Mouse (Mus musculus) spleen, adult 12 weeks (tissue): ENCODE results near the gene Col13a1.

Experiments used
- DNase-seq: peaks from one replicate; pipeline ENCODE4 v3.0.0; 2022; ENCODE audit warnings: low spot score

The Col13a1 gene

DNA sequence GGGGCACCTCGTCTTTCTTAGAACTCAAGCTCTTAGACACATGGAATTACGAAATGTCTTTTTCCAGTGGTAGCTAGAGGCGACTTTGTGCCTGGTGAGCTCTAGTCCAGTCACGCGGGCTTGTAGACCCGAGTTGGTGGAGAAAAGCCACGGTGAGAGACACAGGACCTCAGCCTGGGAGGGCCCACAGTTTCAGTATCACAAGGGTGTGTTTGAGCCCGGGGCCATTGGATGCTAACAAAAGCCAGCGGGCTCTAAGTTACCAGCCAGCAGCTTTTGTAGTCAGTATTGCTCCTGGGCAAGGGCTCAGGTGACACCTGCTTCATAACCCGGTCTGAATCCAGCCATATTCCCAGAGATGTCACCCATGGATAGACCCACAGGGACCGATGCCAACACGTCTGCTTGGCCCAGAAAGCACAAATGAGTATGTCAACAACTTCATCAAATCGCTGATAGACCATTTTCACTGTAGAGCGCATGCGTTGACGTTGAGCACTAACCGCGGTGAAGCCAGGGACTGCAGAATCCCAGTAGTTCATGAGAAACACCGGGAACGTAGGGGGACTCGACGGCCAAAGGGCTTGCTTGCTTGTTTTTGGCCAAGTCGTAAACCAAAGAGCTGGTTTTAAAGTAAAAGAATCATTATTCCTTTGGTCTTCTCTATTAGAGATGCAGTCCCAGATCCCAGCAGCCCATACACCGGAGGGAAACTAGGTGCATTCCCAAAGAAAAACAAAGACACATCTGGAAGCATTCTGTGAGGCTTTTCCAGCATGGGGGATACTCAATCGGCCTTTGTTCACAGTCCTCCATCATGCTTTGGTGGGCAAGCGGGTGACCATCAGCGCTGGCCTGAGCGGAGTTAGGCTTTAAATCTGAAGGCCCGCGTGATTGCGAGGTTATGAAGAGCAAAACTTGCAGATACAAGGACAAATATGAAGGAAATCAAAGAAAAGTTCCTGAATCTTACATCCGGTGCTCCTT lies 150.7 kb downstream of the Col13a1 start:
- no peak for DNase-seq

DNA sequence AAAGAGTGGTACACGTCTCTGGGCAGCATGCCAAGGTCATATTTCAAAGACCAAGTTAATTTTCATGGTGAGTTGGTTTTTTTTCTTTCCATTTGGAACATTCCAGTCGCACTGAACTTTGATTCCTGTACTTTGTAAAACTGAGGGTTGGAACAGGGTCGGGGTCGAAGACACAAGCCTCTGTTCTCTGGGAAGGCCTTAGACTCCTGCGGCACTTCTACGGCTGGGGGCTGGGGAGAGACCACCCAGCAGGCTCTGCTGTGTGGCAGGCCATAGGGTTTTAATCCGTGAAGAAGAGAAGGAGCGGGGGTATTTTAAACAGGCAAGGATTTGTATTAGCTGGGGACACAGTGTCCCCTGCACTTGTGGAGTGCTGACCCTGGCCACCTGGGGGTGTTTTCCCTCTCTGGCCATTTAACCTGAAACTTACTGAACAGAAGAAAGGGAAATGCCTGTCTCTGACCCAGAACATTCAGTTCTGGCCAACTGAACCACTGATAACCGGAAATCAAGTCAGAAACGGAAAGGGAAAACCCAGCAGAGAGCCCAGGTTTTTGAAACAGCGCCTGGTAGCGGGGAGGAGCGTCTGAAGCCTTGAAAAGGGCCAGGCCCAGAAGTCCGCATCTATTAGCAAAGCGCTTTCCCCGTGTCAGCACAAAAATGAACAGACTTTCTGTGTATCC lies 152.0 kb downstream of the Col13a1 start:
- DNase-seq = no peak

DNA sequence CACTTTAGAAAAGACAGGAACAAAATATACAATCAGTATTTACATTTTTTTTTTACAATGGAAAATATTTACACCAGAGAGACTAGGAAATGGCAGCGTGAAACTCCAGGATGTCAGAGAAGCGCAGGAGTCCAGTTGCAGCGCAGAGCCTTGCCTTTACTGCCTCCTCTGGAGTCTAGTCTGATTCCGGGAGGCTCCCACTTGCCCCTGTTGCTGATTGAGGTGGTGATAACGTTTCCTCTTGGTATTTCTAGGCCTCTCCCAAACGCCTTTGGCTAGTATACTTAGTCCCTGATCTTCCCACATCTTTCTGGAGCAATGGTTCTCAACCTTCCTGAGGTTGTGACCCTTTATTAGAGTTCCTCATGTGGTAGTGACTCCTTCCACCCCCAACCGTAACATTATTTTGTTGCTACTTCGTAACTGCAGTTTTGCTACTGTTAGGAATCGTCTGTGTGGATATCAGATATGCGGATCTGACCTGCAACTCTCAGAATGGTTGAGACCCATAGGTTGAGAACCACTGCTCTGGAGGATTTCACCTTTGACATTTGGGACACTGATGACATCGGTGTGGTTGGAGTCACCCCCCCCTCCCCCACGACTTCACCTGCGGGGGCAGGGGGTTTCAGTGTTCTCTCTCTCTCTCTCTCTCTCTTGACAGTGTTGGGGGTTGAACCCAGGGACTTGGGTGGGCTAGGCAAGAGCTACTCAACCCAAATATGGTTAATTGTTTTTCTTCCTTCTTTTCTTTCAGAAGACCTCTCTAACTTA lies 152.7 kb downstream of the Col13a1 start:
- DNase-seq = no peak

DNA sequence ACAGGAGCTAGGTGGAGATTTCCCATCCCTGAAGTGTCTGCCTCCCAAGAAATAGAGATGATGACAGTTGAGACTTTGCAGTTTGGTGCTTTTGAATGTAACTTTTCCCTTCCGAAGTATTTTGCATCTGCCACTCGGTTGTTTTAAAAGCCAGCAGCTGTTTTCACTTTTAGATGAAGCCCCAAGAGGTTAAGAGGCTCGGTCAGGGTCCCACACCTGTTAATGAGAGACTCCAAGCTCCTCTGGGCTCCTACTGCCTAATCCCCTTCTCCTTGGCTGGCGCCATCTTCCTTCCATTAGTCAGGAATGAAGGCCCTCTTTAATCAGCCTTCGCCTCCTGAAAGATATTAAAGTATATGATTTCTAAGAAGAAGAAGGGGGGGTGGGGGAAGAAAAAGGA lies 153.4 kb downstream of the Col13a1 start:
- no peak for DNase-seq

DNA sequence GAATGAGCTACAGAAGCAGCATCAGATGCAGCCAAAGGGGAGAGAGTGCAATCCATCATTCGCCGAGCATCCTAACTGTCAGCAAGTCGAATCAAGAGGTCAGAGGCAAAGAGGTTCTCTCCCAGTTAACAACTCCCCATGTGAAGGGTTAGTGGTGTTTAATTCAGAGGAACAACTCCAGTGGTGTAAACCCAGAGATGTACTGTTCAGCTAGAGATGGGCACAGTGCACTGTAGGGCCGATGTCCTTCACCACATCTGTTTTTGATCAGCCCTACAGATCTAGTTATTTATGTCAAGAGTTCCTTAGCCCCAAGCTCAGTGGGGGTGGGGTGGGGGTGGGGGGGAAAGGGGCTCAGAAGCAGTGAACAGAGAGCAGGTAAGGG lies 155.2 kb downstream of the Col13a1 start:
- DNase-seq = no peak

DNA sequence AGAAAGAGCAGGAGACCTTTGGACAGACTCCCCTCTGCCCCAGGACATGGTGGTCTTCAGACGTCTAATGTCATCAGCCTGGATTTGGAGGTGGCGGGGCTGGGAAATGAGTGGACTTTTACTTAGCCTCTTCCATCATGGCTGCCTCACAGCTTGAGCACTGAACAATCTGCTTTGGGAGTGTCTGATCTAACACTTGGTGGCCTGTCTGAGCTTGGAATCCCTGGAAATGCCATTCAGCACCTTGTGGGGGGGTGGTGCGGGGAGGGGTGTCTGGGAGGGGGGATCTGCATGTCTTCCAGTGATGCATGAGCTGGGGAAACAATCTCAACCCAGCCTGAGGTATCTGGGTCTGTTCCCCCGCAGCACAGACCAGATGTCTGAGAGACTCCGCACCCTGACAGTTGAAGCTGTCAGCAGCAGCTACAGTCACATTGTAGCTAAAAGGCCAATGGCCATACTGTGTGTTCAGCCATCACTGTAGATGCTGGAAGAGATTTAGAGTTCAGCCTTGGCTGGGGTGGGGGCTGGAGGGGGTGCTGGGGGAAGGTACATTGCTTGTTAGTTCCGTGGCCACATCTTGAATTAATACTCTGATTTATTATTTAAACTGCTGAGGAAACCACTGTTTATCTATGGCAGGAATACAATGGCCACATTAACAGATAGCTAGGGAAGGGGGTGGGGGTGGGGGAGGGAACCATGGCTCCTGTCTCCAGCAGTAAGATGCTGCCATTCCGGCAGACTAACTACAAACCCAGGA lies 155.8 kb downstream of the Col13a1 start:
- DNase-seq = no peak

DNA sequence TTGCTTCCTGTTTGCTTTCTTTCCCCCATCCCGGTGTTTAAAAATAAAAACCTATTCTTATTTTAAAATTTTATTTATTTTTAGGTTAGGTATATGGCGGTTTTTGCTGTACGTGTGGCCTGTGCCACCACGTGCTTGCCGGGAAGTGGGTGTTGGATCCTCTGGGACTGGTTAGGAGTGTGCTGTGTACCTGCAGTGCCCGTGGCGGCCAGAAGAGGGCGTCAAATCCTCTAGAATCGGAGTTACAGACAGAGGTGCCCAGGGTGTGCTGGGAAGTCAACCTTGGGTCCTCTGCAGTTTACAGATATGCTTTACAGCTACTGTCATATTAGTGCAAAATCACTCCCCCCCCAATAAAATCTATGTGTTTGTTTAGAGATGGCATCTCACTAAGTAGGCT lies 158.9 kb downstream of the Col13a1 start:
- no peak for DNase-seq

DNA sequence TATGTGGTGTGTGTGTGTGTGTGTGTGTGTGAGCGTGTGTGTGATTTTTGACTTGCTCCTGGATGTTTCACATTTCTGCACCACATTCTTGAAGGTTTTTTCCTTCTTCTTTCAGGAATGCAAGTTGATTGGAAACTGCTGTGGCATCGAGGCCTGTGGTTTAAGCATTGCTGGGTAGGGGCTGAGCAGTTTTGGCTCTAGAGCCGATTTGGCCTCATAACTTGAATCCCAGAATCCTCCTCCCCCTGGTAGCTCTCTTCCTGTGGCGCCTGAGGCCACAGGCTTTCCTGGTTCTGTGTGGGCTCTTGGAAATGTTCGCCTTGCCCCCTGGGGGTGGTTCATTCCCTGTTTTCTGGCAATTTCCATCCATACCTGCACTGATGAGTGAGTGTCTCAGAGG lies 166.9 kb downstream of the Col13a1 start:
- no peak for DNase-seq

DNA sequence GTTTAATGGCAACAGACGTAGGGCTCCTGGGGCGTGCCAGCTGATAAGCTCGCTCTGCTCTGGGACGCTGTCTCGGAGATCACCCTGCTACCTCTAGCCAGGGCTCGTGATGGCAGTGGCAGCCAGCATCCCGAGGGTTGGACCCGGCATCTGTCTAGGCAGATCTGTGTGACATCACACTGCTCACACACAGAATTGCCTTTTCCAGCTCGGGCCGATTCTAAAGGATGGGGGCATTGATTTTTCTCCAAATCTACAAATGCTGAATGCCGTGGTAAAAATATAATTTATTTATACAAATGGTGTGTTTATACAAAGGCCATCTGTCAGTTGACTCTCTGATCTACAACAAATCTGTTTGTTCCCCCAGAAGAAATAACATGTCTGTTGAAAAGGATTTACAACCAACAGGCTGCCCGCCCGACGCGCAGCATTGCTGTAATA lies 180.8 kb downstream of the Col13a1 start:
- no peak for DNase-seq

DNA sequence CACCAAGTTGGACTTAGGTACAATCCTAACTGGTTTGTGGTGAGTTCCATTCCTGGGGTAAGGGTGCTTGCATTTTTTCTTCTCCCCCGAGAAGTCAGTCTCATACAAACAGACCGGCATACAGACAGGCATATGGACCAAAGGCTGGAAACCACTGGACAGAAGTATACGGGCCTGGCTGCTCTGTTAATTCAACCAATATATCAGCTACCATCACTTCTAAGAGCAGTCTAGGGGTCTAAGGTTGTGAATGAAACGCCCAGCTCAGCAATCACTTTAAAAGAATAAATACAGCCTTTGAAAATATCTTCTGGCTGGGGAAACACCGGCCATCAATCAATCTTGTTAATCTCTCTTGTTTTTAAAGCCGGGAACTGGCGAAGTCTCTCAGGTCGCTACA lies 183.4 kb downstream of the Col13a1 start:
- DNase-seq = no peak

DNA sequence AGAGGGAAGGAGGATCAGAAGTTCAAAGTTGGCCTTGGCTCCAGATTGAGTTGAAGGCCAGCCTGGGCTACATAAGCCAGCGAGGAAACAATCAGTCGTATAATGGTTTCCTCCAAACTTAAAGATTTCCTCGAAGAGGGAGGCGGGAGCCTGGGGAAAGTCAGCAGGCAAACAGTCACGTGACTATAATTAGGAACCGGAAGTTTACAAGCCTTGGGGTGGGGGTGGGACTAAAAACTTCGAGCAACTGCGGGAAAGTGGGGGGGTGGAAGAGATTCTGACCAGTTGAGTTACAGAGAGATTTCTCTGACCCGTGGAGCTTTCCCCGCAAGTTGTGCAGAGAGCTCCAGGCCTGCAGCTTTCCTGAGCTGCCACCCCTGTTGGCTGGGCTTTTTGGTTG lies 183.9 kb downstream of the Col13a1 start:
- DNase-seq = no peak

DNA sequence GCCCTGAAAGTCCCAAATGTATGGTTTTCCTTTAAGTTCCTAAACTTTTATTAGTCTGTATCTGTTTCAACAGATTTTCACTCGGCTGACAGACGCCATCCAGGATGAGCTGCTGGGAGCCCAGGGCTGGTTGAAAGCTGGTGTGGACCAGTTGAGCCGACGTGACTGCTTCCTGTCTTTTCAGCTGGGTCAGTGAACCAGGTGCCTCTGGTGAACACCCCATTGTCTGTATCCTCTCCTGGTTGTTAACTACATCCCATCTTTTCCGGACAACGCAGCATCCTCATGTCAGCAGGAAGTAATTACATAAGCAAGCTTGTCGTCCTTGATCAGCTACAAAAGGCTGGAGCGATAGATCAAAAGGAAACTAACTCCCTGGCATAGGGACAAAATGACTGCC lies 185.9 kb downstream of the Col13a1 start:
- DNase-seq = no peak

DNA sequence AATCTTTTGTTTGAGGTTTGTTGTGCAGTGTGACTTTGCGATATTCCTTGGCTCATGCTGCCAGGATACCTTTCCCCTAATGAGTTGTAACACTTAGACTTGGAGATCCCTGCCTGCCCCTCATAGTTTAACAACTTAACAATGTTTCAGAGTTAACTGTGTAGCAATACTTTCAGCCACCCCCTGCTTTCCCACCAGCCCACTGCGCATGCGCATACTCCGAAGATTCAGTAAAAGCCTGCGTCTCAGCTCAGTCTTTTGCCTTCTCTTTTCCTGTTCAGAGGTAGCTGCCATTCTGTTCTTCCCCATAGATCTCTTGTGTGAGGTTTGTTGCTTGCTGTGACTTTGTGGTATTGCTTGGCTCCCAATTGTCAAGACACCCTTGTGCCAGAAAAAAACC lies 190.4 kb downstream of the Col13a1 start:
- DNase-seq = no peak
